Mouse (Mus musculus) CH12.LX (cell line): ENCODE results near the gene Serpinb9.

Source experiments
- CTCF ChIP-seq, 2 experiments: IDR thresholded peaks in 1 of 2; conservative IDR thresholded peaks in 1 of 2; 2 replicates each; pipeline ENCODE4 v1.5.1; 2011 to 2012; ENCODE audit warnings: low read depth in 2 of 2, low read length in 2 of 2, improper control_type of control experiment in 1 of 2, inconsistent platforms in 1 of 2, mild to moderate bottlenecking in 1 of 2, moderate library complexity in 1 of 2
- EP300 ChIP-seq: IDR thresholded peaks from 2 replicates; pipeline ENCODE4 v1.6.1; 2011; ENCODE audit warnings: low read length, improper control_type of control experiment
- JUN ChIP-seq: IDR thresholded peaks from 2 replicates; pipeline ENCODE4 v1.6.1; 2011; ENCODE audit warnings: low read depth, mild to moderate bottlenecking, low read length, improper control_type of control experiment, moderate library complexity; ENCODE audit not compliant: insufficient read depth
- POLR2A ChIP-seq: IDR thresholded peaks from 2 replicates; pipeline ENCODE4 v1.6.1; 2011; ENCODE audit warnings: low read depth, mild to moderate bottlenecking, improper control_type of control experiment, low read length
- POLR2AphosphoS2 ChIP-seq: IDR thresholded peaks from 2 replicates; pipeline ENCODE4 v1.6.1; 2011; ENCODE audit warnings: low read depth, low read length, improper control_type of control experiment
- SIN3A ChIP-seq: IDR thresholded peaks from 2 replicates; pipeline ENCODE4 v1.6.1; 2012; ENCODE audit warnings: low read length, improper control_type of control experiment, inconsistent platforms
- SMC3 ChIP-seq: IDR thresholded peaks from 2 replicates; pipeline ENCODE4 v1.6.1; 2011; ENCODE audit warnings: low read depth, low read length, improper control_type of control experiment
- TBP ChIP-seq: conservative IDR thresholded peaks from 2 replicates; pipeline ENCODE4 v1.6.1; 2011; ENCODE audit warnings: low read depth, low read length, improper control_type of control experiment

DNA sequence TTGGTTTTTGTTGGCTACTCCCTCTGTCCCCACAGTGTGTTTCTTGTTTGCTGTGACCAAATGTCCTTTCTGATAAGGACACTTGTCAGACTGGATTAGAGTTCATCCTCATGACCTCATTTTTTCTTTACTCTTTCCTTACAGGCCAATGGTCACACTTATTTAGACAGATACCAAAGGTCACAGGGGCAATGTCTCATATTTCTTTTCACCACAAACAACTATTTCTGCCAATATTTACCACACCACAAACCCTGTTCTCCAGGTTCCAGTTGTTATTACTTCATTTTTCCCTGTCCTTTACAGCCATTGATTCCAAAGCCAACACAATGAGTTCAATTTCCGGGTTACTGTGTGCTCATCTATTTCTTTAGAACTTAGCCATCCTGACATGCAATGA is 33.4 kb upstream of the Serpinb9 start:
- TF ChIP-seq EP300 = no peak
- TF ChIP-seq TBP = no peak
- no peak for TF ChIP-seq JUN
- TF ChIP-seq POLR2A = no peak
- no peak for TF ChIP-seq SMC3
- no peak for TF ChIP-seq CTCF (conservative IDR thresholded peaks at IDR 0.05 in 1 of 2, IDR thresholded peaks at IDR 0.05 in 1 of 2; ENCODE audit: low read depth in 2 of 2, low read length in 2 of 2)
- TF ChIP-seq POLR2AphosphoS2 = no peak
- no peak for TF ChIP-seq SIN3A
